Mouse (Mus musculus) bone marrow, adult 2 months (tissue): ENCODE measurements around the gene Gm9745. TPM values are rescaled to one million over a fixed set of nuclear protein-coding genes. Genes with fewer than 3 reads are reported as not detected.
"Not testable (repeated sequence)": the region's sequence is repeated elsewhere in the genome, so short reads cannot be mapped to it uniquely, and the experiment has no call there.

ENCODE experiments used
- H3K27ac ChIP-seq: fragments of 200-500 bp; 2 replicates; pipeline ENCODE4 v1.5.1; 2012; ENCODE audit warnings: low read depth, mild to moderate bottlenecking, control low read depth, inconsistent platforms, low read length; ENCODE audit not compliant: control insufficient read depth, poor library complexity, insufficient read depth
- H3K4me1 ChIP-seq: fragments of 200-500 bp; 2 replicates; pipeline ENCODE4 v1.6.1; 2011; ENCODE audit warnings: low read length; ENCODE audit not compliant: control insufficient read depth, insufficient read depth
- H3K4me3 ChIP-seq: fragments of 200-500 bp; replicated peaks from 2 replicates; pipeline ENCODE3; 2011; ENCODE audit warnings: mild to moderate bottlenecking, low read depth, low read length, control low read depth; ENCODE audit not compliant: control insufficient read depth
- CTCF ChIP-seq: fragments of 200-500 bp; IDR thresholded peaks from 2 replicates; pipeline ENCODE4 v1.5.1; 2011; ENCODE audit warnings: low read length, control low read depth; ENCODE audit not compliant: control insufficient read depth, insufficient read depth
- POLR2A ChIP-seq: fragments of 200-500 bp; IDR thresholded peaks from 2 replicates; pipeline ENCODE4 v1.6.1; 2011; ENCODE audit warnings: low read depth, mild to moderate bottlenecking, control low read depth, low read length, borderline replicate concordance; ENCODE audit not compliant: control insufficient read depth
- WGBS: fragments of 180-500 bp; shearing (Covaris S2); methylation state at CpG from one replicate; pipeline ENCODE4 v1.1.7; 2018; 5-methylcytosine and 5-hydroxymethylcytosine counted together
- polyA plus RNA-seq: library from polyadenylated mRNA; stranded (reverse); fragments of >200 nt; gene quantifications from 2 replicates; pipeline ENCODE4 v1.2.4, GENCODE M21; 2011; ENCODE audit warnings: low replicate concordance; ENCODE audit not compliant: missing spikeins, insufficient read depth, insufficient read length

Gm9745 gene
- polyA plus RNA-seq: not detected in 2 replicates

DNA sequence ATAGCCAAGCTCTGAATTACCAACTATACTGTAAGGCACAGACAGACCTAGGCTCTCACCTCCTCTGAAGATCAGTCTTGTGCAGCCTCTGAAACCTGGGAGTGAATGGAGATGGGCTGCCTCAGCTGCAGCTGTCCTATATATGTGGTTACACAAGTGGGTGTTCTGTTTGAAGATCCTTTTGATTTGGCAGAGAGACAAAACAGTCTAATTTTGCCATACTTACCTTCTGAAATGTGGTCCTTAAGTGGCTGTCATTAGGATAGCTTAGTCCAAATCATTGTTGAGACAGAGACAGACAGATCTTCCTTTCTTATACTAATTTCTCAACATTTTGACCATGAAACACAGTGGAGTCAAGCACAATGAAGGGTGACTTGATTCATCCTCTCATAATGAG is at the start of gene Gm9745:
Gene Gm9745, minus strand, starts transcription at position 101 of the 400 bp plus-strand sequence.
- not testable (repeated sequence) for H3K4me1 ChIP-seq, H3K4me3 ChIP-seq, H3K27ac ChIP-seq

DNA sequence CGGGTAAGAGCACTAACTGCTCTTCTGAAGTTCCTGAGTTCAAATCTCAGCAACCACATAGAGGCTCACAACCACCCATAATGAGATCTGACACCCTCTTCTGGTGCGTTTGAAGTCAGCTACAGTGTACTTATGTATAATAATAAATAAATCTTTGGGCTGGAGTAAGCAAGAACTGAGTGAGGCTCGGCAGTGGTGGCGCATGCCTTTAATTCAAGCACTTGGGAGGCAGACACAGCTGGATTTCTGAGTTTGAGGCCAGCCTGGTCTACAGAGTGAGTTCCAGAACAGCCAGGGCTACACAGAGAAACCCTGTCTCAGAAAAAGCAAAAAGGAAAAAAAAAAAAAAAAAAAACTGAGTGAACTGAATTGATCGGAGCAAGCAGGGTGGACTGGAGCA is 49.2 kb upstream of the Gm9745 start:
- H3K27ac ChIP-seq, H3K4me1 ChIP-seq, H3K4me3 ChIP-seq: not testable (repeated sequence)
- WGBS: 79% methylated on average over 5 of the region's 5 CpGs

DNA sequence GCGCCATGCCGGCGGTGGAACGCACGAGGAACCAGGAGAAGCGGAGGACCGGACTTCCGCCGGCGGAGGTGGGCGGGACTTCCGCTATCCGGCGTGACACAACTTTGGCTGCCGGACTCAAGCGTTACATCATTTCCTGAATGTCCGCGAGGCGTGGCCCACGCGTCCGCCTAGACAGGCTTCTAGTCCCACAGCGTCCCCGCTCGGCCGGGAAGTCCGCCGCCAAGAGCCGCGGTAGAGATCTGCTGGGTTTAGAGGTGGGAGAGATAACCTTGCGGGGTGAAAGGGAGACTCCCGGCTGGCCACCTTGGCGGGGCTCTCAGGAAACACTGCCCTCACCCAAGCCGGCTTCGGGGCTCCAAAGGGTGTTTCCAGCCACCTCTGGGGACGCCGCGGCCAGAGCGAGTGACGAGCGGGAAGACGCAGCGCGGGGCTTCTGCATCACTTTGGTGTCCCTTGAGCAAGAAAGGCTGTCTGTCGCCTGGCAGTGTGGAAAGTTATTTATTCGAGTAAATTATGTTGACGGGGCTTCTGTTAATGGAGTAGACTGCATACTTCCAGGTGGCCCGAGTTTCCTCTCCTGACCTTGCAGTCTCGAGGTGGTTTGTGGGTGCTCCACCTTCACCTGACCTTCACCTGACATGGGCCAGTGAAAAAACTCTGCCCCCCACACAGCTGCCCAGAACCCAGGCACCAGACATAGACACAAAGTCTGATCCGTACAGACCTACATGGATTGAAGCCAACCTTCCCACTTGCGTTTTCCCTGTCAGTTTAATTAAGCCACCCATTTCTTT is 48.2 kb upstream of the Gm9745 start, which contains the start of gene Gtpbp4:
Gene Gtpbp4, minus strand, starts transcription at position 94 of the 797 bp plus-strand sequence.
- TF ChIP-seq POLR2A (peak; percentile 73; the same call in 1 of the 2 replicates), CTCF (peak; percentile 72)
- peak within 1 kb of the TSS; percentile 86 for H3K27ac ChIP-seq
- 1% methylated on average over 51 of the region's 51 CpGs for WGBS
- peak within 1 kb of the TSS; percentile 97 for H3K4me3 ChIP-seq
- H3K4me1 ChIP-seq: peaks cover 1% of the 10 kb centered on the region; the same call in 1 of the 2 replicates

DNA sequence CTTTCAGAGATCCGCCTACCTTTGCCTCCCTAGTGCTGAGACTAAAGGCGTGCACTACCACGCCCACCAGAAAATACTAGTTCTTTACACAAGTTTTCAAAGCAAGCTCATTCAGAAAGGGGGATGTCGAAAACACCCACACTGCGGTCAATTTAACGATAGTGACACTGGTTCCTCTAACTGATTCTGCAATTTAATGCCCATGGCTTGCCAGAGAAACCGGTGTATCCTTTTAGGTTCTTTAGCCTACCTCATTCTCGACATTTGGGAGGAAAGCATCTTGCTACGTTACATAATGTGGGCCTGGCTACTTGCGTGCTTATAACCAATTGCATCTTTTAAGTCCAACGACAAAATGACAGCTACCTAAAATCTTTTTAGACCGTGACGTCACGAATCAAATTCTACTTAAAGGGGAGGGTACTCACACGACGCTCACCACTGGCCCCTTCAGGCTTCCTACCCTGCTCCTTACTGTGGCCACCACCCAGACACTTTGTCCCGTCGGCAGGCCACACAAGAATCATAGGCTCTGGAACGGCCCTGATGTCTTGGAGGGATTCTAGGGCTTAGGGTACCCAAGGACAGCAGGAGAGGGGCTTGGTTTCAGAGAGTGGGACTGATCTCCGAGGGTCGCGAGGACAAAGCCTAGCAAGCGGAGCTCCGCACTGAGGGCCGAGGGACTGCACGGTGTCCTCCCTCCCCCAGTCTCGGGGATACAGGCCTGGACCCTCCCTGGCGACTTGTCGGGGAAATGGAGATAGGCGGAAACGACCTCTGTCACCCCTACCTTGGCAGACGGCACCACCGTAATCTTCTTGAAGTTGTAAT is 47.3 kb upstream of the Gm9745 start:
- WGBS: 1% methylated on average over 33 of the region's 33 CpGs
- no peak for TF ChIP-seq CTCF
- no peak for TF ChIP-seq POLR2A
- peak overlapping the region; percentile 97 for H3K4me3 ChIP-seq
- peaks cover 1% of the 10 kb centered on the region; the same call in 1 of the 2 replicates for H3K4me1 ChIP-seq
- peak overlapping the region; percentile 37 for H3K27ac ChIP-seq

DNA sequence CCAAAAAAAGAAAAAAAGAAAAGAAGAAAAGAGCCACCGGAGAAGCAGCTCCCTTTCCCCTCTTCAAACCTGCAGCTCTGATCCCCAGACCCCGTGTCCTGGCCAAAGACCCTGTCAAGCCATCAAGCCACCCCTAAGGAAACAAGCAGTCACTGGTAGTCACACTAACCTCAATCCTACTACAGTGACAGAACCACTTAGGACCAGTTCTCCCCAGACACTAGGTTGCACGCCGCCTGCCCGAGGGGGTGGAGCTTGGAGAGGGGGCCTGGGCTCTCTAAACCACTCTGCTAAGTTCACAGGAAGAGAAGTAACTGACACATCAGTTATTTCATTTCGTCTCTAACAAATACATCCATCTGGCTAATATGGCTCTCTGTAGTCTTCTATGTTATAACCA is 44.2 kb upstream of the Gm9745 start:
- H3K4me3 ChIP-seq: no peak overlapping the region
- H3K4me1 ChIP-seq: peaks cover 1% of the 10 kb centered on the region; the same call in 1 of the 2 replicates
- H3K27ac ChIP-seq: no peak overlapping the region
- 79% methylated on average over 6 of the region's 6 CpGs for WGBS
- no peak for TF ChIP-seq CTCF
- TF ChIP-seq POLR2A: no peak

DNA sequence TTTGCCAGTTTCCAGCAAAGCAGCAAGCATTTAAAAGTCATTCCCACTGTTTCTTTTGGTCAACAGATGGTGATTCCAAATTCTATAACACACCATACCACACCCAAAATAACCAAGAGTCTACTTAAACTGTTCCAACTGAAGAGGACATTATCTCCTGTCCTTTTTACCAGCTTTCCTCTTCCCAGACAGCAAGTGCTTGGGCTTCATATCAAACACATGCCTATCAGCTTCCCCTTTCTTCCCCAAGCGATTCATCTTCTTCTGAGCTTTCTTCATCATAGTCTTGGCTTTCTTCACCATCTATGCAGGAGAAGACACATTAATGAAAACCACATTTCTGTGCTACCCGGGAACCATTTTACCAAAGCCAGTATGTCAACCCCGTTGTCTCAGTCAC is 24.9 kb upstream of the Gm9745 start:
- Histone ChIP-seq H3K4me3 (no peak overlapping the region), H3K4me1 (no peaks in the 10 kb centered on the region), H3K27ac (no peak overlapping the region)
- no peak for TF ChIP-seq CTCF
- no peak for TF ChIP-seq POLR2A
- 72% methylated on average over 3 of the region's 3 CpGs for WGBS

DNA sequence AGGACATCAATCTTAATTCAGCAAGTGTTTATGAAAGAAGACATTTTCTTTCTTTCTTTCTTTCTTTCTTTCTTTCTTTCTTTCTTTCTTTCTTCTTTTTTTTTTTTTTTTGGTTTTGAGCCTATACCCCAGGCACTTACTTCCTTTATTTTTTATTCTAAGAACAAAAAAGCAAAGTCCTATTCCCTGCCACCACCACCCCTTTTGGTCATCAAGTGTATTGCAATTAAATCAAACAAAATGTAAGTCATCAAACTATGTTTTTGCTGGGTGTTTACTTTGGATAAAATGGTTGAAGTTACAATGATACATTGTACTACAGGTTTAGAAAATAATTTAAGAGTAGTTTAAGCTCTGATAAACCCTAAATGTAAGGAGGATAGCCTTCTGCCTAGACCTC is 24.3 kb upstream of the Gm9745 start:
- no peak overlapping the region for H3K4me3 ChIP-seq
- no peak for TF ChIP-seq CTCF
- TF ChIP-seq POLR2A: no peak
- H3K4me1 ChIP-seq: no peaks in the 10 kb centered on the region
- no peak overlapping the region for H3K27ac ChIP-seq

DNA sequence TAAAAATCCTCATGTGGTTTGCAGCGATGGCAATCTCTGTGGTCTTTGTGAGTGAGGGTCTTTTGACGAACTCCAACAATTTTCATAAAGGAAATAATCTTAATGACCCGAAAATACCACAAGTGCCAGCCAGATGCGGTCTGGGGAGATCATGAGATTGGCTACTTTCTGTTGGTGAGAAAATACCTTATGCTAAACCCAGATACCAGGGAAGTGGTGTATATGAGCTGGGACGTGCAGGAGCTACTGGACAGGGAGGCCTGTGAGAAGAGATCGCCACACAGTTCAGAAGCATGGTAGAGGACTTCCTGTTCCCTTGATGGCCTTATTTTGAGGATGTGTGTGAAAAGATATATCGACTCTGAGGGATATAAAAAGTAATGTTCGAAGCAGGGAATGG is 19.7 kb upstream of the Gm9745 start:
- Histone ChIP-seq H3K4me1 (no peaks in the 10 kb centered on the region), H3K27ac (no peak overlapping the region), H3K4me3 (no peak overlapping the region)
- 71% methylated on average over 8 of the region's 8 CpGs for WGBS
- TF ChIP-seq CTCF (no peak), POLR2A (no peak)
